Mouse (Mus musculus): ENCODE results near the gene Atp2b1.

DNA sequence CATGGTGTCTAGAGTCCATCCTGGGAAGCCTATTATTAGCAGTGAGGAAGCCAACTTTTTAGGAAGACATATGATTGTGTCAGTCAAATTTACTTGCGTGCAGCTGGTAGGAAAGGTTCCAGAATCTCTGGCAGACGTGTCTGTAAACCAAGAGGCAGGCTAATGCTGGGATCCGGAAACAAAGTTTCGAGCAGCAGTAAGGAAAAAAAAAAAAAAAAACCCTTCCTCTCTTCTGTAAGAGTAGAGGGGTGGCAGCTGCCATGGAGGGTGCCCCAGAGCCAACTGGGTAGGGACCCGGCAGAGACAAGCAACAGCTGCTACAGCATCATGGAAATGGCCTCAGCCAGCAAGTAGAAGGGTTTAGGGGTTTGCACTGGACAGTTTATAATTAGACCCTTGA lies 31.6 kb upstream of the Atp2b1 start:
- no peak for TF ChIP-seq POLR2A (IDR thresholded peaks at IDR 0.05; ENCODE audit: low read depth, low read length)
- TF ChIP-seq CTCF (conservative IDR thresholded peaks at IDR 0.05 in 1 of 2, IDR thresholded peaks at IDR 0.05 in 1 of 2; ENCODE audit: low read depth in 2 of 2, low read length in 2 of 2): no peak
- TF ChIP-seq MXI1 (IDR thresholded peaks at IDR 0.05; ENCODE audit: low read depth, low read length): no peak
- no peak for TF ChIP-seq ZKSCAN1 (IDR thresholded peaks at IDR 0.05; ENCODE audit: borderline replicate concordance, low read depth, low read length)
- no peak for TF ChIP-seq USF1 (IDR thresholded peaks at IDR 0.05; ENCODE audit: low read depth, low read length)
- no peak for TF ChIP-seq PAX5 (IDR thresholded peaks at IDR 0.05; ENCODE audit: low read length)
- TF ChIP-seq MAFK (IDR thresholded peaks at IDR 0.05; ENCODE audit: insufficient replicate concordance, low read length): no peak
- no peak for TF ChIP-seq NELFE (IDR thresholded peaks at IDR 0.05; ENCODE audit: low read depth, low read length)
- TF ChIP-seq EP300 (IDR thresholded peaks at IDR 0.05; ENCODE audit: low read length): no peak
- TF ChIP-seq JUND (conservative IDR thresholded peaks at IDR 0.05; ENCODE audit: low read depth, low read length): no peak
- no peak for TF ChIP-seq ETS1 (conservative IDR thresholded peaks at IDR 0.05; ENCODE audit: low read depth, low read length)
- TF ChIP-seq SIN3A (IDR thresholded peaks at IDR 0.05; ENCODE audit: low read length): no peak

All from CH12.LX (cell line).